In the genomic region with DNA sequence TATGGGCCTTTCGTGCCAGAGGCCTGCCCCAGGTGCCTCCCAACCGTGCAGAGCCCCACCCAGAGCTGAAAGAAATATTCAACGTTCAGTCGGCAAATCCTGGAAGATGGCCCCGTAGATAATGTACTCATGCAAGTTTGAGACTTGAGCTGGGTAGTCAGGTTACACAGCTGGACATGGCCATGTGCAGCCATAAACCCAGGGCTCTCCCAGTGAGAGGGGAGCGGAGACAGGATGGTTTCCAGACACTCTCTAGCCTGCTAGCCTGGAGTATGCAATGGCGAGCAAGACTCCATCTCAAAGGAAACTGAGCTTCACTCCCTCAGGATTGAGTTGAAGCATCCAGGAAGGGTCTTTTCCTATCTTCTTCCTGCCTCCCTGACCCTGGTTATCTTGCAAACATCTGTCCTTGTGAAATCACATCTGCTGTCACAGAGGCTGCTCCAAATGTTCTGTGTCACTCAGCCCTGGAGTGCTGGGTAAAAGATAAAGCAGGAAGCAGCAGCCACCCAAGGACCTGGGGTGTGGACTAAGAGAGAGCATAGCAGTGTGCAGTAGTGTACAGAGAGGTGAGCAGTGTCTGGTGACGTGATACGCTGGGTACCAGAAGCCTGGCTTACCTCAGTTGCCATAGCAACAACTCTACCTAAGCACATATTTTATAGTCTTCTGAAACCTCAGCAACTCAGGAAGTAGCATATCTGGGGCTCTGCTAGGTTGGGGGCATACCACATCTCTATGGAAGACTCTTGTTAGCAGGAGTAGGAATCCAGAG, we compare ENCODE assay signal across 13 mouse cellular contexts. TPM values are rescaled to one million over a fixed set of nuclear protein-coding genes. Genes with fewer than 3 reads are reported as not detected.
DNase-seq lines count a peak whose midpoint lies in the region; ATAC-seq lines count a peak whose summit lies in the region.
"Had no signal": no experiment of that assay in that cellular context is flagged by ENCODE, and none has a peak within 500 bp of the region (broad histone marks: within the 10 kb centered on the region; RNA-seq: fewer than 3 reads in every experiment).

No protein-coding gene starts in this region.

- peaks cover 15% of the 10 kb centered on the region for H3K36me3 ChIP-seq in heart, embryonic 10.5 days
- peaks cover 29% of the 10 kb centered on the region for H3K36me3 ChIP-seq in liver, embryonic 15.5 days (replicated peaks)

- H3K4me2 ChIP-seq in liver, embryonic 15.5 days, result no peak overlapping the region

- no peak overlapping the region for H3K9ac ChIP-seq in liver, embryonic 15.5 days

- ATAC-seq in liver, embryonic 15.5 days (ENCODE audit: insufficient read depth), result peak; percentile 33; the same call in 1 of the 2 replicates

- no peak overlapping the region for H3K4me3 ChIP-seq in heart, embryonic 10.5 days
- H3K4me3 ChIP-seq in liver, embryonic 15.5 days (replicated peaks), result no peak overlapping the region

- H3K4me1 ChIP-seq in heart, embryonic 10.5 days, result peaks cover 58% of the 10 kb centered on the region
- H3K4me1 ChIP-seq in liver, embryonic 15.5 days (replicated peaks), result peaks cover 62% of the 10 kb centered on the region

- H3K27ac ChIP-seq in heart, embryonic 10.5 days, result peak overlapping the region; percentile 19; the same call in 1 of the 2 replicates
- no peak overlapping the region for H3K27ac ChIP-seq in liver, embryonic 15.5 days (replicated peaks)
- H3K27ac ChIP-seq: macrophage had no signal

- H3K9me3 ChIP-seq in heart, embryonic 10.5 days, result no peaks in the 10 kb centered on the region
- no peaks in the 10 kb centered on the region for H3K9me3 ChIP-seq in liver, embryonic 15.5 days (replicated peaks)

- no peak for DNase-seq in heart, embryonic 10.5 days (ENCODE audit: low spot score)
- DNase-seq in heart, adult 18-20 months, result no peak
- DNase-seq in A20 (ENCODE audit: low read depth, low spot score), result peak; percentile 25
- DNase-seq in brain, adult 2 months (ENCODE audit: low read depth, low spot score), result peak; percentile 70
- DNase-seq in spleen, adult 18-20 months, result no peak
- DNase-seq in cerebellum, adult 8-10 months, result no peak
- DNase-seq in kidney, postnatal 14 days, result no peak
- DNase-seq: cerebellum, adult 9-10 months; kidney, adult 9 months; retina, postnatal 1 day had no signal

- H3K27me3 ChIP-seq in heart, embryonic 10.5 days (ENCODE audit: insufficient read depth, poor library complexity, severe bottlenecking), result peaks cover 47% of the 10 kb centered on the region
- H3K27me3 ChIP-seq in liver, embryonic 15.5 days, result peaks cover 34% of the 10 kb centered on the region
- H3K27me3 ChIP-seq: CH12.LX had no signal

- WGBS in heart, embryonic 10.5 days, result 49% methylated on average over 9 of the region's 9 CpGs
- 44% methylated on average over 9 of the region's 9 CpGs for WGBS in liver, embryonic 15.5 days (ENCODE audit: insufficient replicate concordance)

RNA-seq across cellular contexts. Expression of a gene that starts 2.5 kb away (rescaled TPM):
- polyA plus RNA-seq in heart, embryonic 10.5 days (2016; fragmentation: Nextera tagmentation; extraction: Ambion mirVana), result 0.60 and 0.74 TPM in 2 replicates
- total RNA-seq in heart, adult 18-20 months (2021), result 1 to 10 TPM in 1 of 2 experiments, under 1 TPM in 1; 0.87 to 1.5 TPM
- polyA plus RNA-seq in liver, embryonic 15.5 days (2015; fragmentation: Nextera tagmentation; extraction: Ambion mirVana), result 0.07 TPM in 1 of 2 replicates, not detected in the other
- total RNA-seq: CH12.LX had no signal

RNA-seq across cellular contexts. Expression of a gene that starts 6.9 kb away (rescaled TPM):
- polyA plus RNA-seq in heart, embryonic 10.5 days (2016; fragmentation: Nextera tagmentation; extraction: Ambion mirVana), result 4.8 and 6.4 TPM in 2 replicates
- total RNA-seq in heart, adult 18-20 months (2021), result 1 to 10 TPM; 2.2 to 2.6 TPM
- 3.6 and 4.6 TPM in 2 replicates for polyA plus RNA-seq in liver, embryonic 15.5 days (2015; fragmentation: Nextera tagmentation; extraction: Ambion mirVana)

RNA-seq across cellular contexts. Expression of a gene that starts 19.0 kb away (rescaled TPM):
- 7.7 and 9.8 TPM in 2 replicates for polyA plus RNA-seq in heart, embryonic 10.5 days (2016; fragmentation: Nextera tagmentation; extraction: Ambion mirVana)
- total RNA-seq in heart, adult 18-20 months (2021), result 1 to 10 TPM; 2.9 to 4.2 TPM
- polyA plus RNA-seq in liver, embryonic 15.5 days (2015; fragmentation: Nextera tagmentation; extraction: Ambion mirVana), result 6.0 and 7.8 TPM in 2 replicates

RNA-seq across cellular contexts. Expression of a gene that starts 19.1 kb away (rescaled TPM):
- 23.3 and 23.7 TPM in 2 replicates for polyA plus RNA-seq in heart, embryonic 10.5 days (2016; fragmentation: Nextera tagmentation; extraction: Ambion mirVana)
- total RNA-seq in heart, adult 18-20 months (2021), result 10 to 100 TPM; 17.5 to 19.1 TPM
- 25.7 and 26.4 TPM in 2 replicates for polyA plus RNA-seq in liver, embryonic 15.5 days (2015; fragmentation: Nextera tagmentation; extraction: Ambion mirVana)

RNA-seq across cellular contexts. Expression of a gene that starts 19.2 kb away (rescaled TPM):
- polyA plus RNA-seq in heart, embryonic 10.5 days (2016; fragmentation: Nextera tagmentation; extraction: Ambion mirVana), result 0.28 and 0.31 TPM in 2 replicates
- under 1 TPM; 0.32 to 0.44 TPM for total RNA-seq in heart, adult 18-20 months (2021)
- not detected in 2 replicates for polyA plus RNA-seq in liver, embryonic 15.5 days (2015; fragmentation: Nextera tagmentation; extraction: Ambion mirVana)
- polyA plus RNA-seq: macrophage had no signal

Comparison
In these comparisons a context has a peak if more than half of its experiments do, and no peak if none do; other contexts are left out.
1. DNase-seq: peak in A20 (single experiment) and brain, adult 2 months (single experiment); none in heart, embryonic 10.5 days (single experiment), heart, adult 18-20 months (0 of 2), spleen, adult 18-20 months (0 of 2), cerebellum, adult 8-10 months (single experiment) and kidney, postnatal 14 days (single experiment).